Mouse (Mus musculus): ENCODE measurements around the gene Ptgr1. TPM values are rescaled to one million over a fixed set of nuclear protein-coding genes. Genes with fewer than 3 reads are reported as not detected.

The Ptgr1 gene
- polyA plus RNA-seq, 2 experiments = 19.2 to 34.7 TPM

DNA sequence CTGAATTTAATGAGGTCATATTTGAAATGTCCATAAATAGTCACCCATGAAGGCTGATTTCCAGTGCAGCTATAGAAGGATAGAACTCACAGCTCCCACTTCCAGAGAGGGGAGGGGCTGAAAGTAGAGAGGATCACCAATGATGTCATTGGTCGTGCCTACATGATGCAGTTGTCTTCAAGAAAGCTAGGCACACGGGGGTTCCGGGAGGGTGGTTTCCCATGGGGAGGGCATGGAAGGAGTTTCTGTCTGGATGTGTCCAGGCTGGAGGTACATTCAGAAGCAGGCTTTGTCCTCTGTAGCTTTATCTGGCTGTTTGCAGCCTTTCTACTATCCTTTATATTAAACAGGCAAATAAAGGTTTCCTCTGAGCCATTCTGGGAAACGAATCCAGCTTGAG is 38.5 kb downstream of the Ptgr1 start:
- DNase-seq (ENCODE audit: low spot score) (no peak), ATAC-seq (ENCODE audit: low FRiP score, low read depth) (no peak)
- Histone ChIP-seq H3K36me3 (ENCODE audit: control insufficient read depth, insufficient read depth, low read length) (no peaks in the 10 kb centered on the region; the same call in none of the 2 replicates), H3K9me3 (ENCODE audit: control insufficient read depth, low read length) (no peaks in the 10 kb centered on the region), H3K27ac (replicated peaks; ENCODE audit: low read depth, low read length) (no peak overlapping the region), H3K4me3 (replicated peaks; ENCODE audit: low read length) (no peak overlapping the region), H3K27me3 (ENCODE audit: control insufficient read depth, insufficient read depth, low read length) (no peaks in the 10 kb centered on the region), H3K4me1 (ENCODE audit: control insufficient read depth, insufficient read depth, low read length) (peaks cover 7% of the 10 kb centered on the region), H3K9ac (ENCODE audit: low read depth, low read length, severe bottlenecking) (no peak overlapping the region), H3K4me2 (replicated peaks; ENCODE audit: low read depth, low read length, severe bottlenecking) (no peak overlapping the region)
- 76% methylated on average over 4 of the region's 4 CpGs for WGBS
- no peak for TF ChIP-seq POLR2A (IDR thresholded peaks at IDR 0.05; ENCODE audit: borderline replicate concordance, extremely low read depth, insufficient read depth, insufficient read length)

DNA sequence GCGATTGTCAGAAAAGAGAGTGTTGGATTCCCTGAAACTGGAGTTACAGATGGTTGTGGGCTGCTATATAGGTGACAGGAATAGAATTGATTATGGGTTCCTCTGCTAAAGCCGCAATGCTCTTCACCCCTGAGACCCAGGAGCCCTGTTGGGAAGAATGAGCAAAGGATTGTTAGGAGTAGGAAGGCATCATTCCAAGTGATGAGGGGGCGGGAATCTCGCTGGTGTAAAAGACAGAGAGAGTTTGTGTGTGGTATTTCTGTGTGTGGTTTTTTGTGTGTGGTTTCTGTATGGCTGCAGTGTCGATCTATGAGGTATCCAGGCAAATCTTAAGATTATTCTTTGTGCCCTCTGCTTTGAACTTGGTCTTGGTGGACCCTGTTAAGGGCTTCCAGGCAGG is 42.2 kb downstream of the Ptgr1 start:
- DNase-seq (ENCODE audit: low spot score) = no peak
- Histone ChIP-seq H3K9me3 (ENCODE audit: control insufficient read depth, low read length) (no peaks in the 10 kb centered on the region), H3K4me3 (replicated peaks; ENCODE audit: low read length) (no peak overlapping the region), H3K9ac (ENCODE audit: low read depth, low read length, severe bottlenecking) (no peak overlapping the region), H3K27ac (replicated peaks; ENCODE audit: low read depth, low read length) (no peak overlapping the region), H3K4me1 (ENCODE audit: control insufficient read depth, insufficient read depth, low read length) (peaks cover 7% of the 10 kb centered on the region), H3K36me3 (ENCODE audit: control insufficient read depth, insufficient read depth, low read length) (no peaks in the 10 kb centered on the region; the same call in none of the 2 replicates), H3K27me3 (ENCODE audit: control insufficient read depth, insufficient read depth, low read length) (no peaks in the 10 kb centered on the region), H3K4me2 (replicated peaks; ENCODE audit: low read depth, low read length, severe bottlenecking) (0 out of 2 replicates have a peak overlapping the region, but pooled peaks have one; percentile 71)
- WGBS = 60% methylated on average over 5 of the region's 5 CpGs
- no peak for TF ChIP-seq POLR2A (IDR thresholded peaks at IDR 0.05; ENCODE audit: borderline replicate concordance, extremely low read depth, insufficient read depth, insufficient read length)
- ATAC-seq (ENCODE audit: low FRiP score, low read depth) = no peak

DNA sequence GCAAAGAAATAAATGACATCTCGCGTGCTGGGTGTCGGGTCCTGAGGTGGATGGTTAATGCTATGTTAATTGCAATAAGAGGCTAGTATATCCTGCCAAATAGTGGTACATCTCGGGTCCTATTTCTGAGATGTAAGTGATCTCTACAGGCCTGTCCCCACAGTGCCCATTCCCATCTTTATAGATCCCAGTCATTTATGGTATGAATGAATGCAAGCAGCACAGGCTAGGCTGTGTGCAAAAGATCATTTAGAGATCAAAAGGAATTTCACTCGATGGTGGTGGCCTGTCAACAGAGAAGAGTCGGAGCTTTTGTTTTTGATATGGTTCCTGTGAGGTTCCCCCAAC is 42.7 kb downstream of the Ptgr1 start:
- Histone ChIP-seq H3K4me1 (ENCODE audit: control insufficient read depth, insufficient read depth, low read length) (peaks cover 7% of the 10 kb centered on the region), H3K27me3 (ENCODE audit: control insufficient read depth, insufficient read depth, low read length) (no peaks in the 10 kb centered on the region), H3K9ac (ENCODE audit: low read depth, low read length, severe bottlenecking) (peak overlapping the region; percentile 64), H3K4me3 (replicated peaks; ENCODE audit: low read length) (peak overlapping the region; percentile 69), H3K27ac (replicated peaks; ENCODE audit: low read depth, low read length) (no peak overlapping the region), H3K4me2 (replicated peaks; ENCODE audit: low read depth, low read length, severe bottlenecking) (peak overlapping the region; percentile 71), H3K9me3 (ENCODE audit: control insufficient read depth, low read length) (no peaks in the 10 kb centered on the region), H3K36me3 (ENCODE audit: control insufficient read depth, insufficient read depth, low read length) (no peaks in the 10 kb centered on the region; the same call in 1 of the 2 replicates)
- no peak for TF ChIP-seq POLR2A (IDR thresholded peaks at IDR 0.05; ENCODE audit: borderline replicate concordance, extremely low read depth, insufficient read depth, insufficient read length)
- ATAC-seq (ENCODE audit: low FRiP score, low read depth) (no peak), DNase-seq (ENCODE audit: low spot score) (no peak)
- WGBS = 13% methylated on average over 6 of the region's 6 CpGs

GRCm38 (mm10) chr4:58943420-58944205 is 43.3 kb downstream of the Ptgr1 start, which contains the start of gene Zkscan16:
Gene Zkscan16, plus strand, starts transcription at chr4:58943628.
- Histone ChIP-seq H3K4me3 (replicated peaks; ENCODE audit: low read length) (peak within 1 kb of the TSS; percentile 69), H3K36me3 (ENCODE audit: control insufficient read depth, insufficient read depth, low read length) (no peaks in the 10 kb centered on the region; the same call in 1 of the 2 replicates), H3K9me3 (ENCODE audit: control insufficient read depth, low read length) (no peaks in the 10 kb centered on the region), H3K4me1 (ENCODE audit: control insufficient read depth, insufficient read depth, low read length) (peaks cover 7% of the 10 kb centered on the region), H3K9ac (ENCODE audit: low read depth, low read length, severe bottlenecking) (peak within 1 kb of the TSS; percentile 64), H3K27ac (replicated peaks; ENCODE audit: low read depth, low read length) (peak within 1 kb of the TSS; percentile 35; the same call in 1 of the 2 replicates), H3K4me2 (replicated peaks; ENCODE audit: low read depth, low read length, severe bottlenecking) (peak within 1 kb of the TSS; percentile 71), H3K27me3 (ENCODE audit: control insufficient read depth, insufficient read depth, low read length) (no peaks in the 10 kb centered on the region)
- 3% methylated on average over 50 of the region's 50 CpGs for WGBS
- 0 out of 2 replicates have a peak, but pooled peaks have one; percentile 40 for TF ChIP-seq POLR2A (IDR thresholded peaks at IDR 0.05; ENCODE audit: borderline replicate concordance, extremely low read depth, insufficient read depth, insufficient read length)
- peak; percentile 88 for DNase-seq (ENCODE audit: low spot score)
- ATAC-seq (ENCODE audit: low FRiP score, low read depth) = peak; percentile 90

DNA sequence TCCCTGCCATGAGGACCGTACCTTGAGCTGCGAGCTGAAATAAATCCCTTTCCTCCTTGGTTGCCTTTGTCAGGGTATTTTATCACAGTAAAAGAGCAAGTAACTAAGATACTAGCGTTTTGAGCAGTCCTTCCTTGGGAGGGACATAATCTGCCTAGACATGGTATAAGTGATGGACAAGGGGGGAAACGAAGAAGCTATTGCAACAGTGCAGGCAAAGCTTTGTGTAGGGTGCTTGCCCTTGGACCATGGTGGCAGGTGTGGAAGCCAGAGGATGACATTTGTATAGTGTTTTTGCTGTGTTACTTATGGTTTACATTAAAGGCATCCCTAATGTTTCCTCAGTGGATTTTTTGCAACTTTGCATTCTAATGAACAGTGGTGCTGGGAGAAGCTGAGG is 44.0 kb downstream of the Ptgr1 start:
- Histone ChIP-seq H3K4me2 (replicated peaks; ENCODE audit: low read depth, low read length, severe bottlenecking) (peak overlapping the region; percentile 71), H3K27me3 (ENCODE audit: control insufficient read depth, insufficient read depth, low read length) (no peaks in the 10 kb centered on the region), H3K27ac (replicated peaks; ENCODE audit: low read depth, low read length) (no peak overlapping the region), H3K9ac (ENCODE audit: low read depth, low read length, severe bottlenecking) (peak overlapping the region; percentile 64), H3K9me3 (ENCODE audit: control insufficient read depth, low read length) (no peaks in the 10 kb centered on the region), H3K36me3 (ENCODE audit: control insufficient read depth, insufficient read depth, low read length) (no peaks in the 10 kb centered on the region; the same call in 1 of the 2 replicates), H3K4me3 (replicated peaks; ENCODE audit: low read length) (peak overlapping the region; percentile 69), H3K4me1 (ENCODE audit: control insufficient read depth, insufficient read depth, low read length) (peaks cover 7% of the 10 kb centered on the region)
- peak; percentile 10; the same call in 1 of the 2 replicates for ATAC-seq (ENCODE audit: low FRiP score, low read depth)
- TF ChIP-seq POLR2A (IDR thresholded peaks at IDR 0.05; ENCODE audit: borderline replicate concordance, extremely low read depth, insufficient read depth, insufficient read length) = no peak
- WGBS = 77% methylated on average over 4 of the region's 4 CpGs
- no peak for DNase-seq (ENCODE audit: low spot score)

All from limb, embryonic 14.5 days (tissue).